Mouse (Mus musculus) adrenal gland, adult 18-20 months (tissue): ENCODE measurements at regions not wholly inside any gene's neighbourhood (a gene's known extent, or its start where the extent isn't known, plus 50 kb on each side); places are given as distances from the start of the nearest gene placed in this dataset.

Experiments used
- DNase-seq, 2 experiments: peaks; one replicate each; pipeline ENCODE4 v3.0.0; 2021 to 2022; ENCODE audit warnings: low spot score in 2 of 2

DNA sequence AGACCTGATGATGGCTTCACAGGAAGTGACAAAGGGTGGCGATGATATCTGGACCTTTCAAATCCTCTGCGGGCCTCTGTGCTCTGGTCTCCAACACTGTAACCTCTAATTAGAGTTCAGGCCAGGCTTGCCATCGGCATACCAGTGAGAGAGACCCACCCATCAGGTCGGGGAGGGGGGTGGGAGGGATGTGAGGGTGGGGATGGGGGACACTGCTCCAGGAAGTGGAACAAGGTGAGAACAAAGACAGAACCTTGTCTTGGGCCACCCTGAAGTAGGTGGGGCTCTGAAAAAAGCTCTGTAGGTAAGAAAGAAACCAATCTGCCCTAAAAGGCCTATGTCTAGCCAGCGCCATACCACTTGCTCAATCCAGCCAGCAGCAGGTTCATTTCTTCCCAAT is 243.0 kb upstream of the Tle3 start:
- no peak for DNase-seq

GRCm38 (mm10) chr9:61130877-61131276 is 241.3 kb upstream of the Tle3 start:
- no peak for DNase-seq

- no peak for DNase-seq
Measured at GRCm38 (mm10) chr9:61135263-61135882, 236.8 kb upstream of the Tle3 start.

DNA sequence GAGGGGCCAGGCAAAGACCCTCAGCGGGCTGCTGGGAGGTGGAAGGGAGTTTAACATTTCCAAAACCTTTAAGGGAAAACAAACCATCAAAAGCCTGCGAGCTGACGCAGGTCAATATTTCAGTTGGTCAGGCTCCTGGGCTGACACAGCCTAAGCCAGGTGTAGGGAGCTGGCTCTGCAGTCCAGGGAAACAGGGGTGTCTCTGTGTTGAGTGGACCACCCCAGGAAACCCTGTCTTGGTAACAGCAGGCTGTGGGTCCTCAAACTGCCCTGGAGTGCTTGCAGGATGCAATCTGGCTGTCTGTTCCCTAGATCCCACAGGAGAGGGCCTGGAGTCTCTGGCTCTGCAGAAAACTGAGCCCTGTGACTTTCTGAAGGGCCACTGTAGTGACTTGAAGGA is 236.2 kb upstream of the Tle3 start:
- no peak for DNase-seq

DNA sequence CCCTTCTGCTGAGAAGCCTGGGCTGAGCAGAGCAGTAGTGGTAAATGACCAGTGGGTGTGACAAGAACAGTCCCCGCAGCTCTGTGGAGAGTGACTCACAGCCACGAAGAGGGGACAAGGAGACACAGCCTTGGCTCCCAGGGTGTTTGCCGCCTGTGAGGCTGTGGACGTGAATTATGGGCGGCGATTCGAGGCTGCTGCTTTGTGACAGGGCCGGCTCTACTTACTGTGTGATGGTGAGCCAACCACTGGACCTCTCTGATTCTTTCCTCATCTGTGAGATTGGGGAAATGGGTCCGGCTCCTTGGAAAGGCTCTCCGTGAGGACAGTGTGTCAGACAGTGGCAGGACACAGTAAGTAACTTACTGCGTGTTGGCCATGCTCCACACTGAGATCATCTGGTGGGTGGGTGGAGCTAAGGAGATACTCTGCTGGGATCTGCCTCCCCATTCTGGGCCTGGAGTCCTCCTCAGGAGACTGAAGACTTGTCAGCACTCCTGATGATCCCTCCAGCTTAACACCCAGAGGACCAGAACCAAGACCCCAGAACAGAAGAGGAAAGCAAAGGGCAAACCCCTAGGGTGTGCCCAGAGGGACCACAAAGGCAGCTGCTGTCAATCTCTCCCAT is 233.3 kb upstream of the Tle3 start:
- peak; percentile 28 to 31 for DNase-seq

DNA sequence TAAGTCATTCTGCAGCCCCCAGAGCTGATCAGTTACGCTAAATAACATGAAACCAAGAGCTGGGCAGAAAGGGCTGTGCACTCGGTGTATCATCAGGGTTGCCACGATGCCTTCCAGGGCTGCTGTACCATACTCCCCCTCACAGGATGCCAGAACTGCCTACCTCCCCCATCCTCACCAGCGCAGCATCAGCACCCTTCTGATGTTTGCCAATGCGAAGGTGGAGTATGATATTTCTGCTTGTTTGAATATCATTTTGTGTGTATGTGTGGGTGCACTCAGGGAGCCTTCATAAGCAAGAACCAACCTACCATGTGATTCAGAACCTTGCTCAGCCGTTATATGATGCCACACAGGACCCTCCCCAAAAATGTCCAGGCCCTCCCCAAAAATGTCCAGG is 229.1 kb upstream of the Tle3 start:
- DNase-seq: no peak

- no peak for DNase-seq
Measured at GRCm38 (mm10) chr9:61144685-61145318, 227.4 kb upstream of the Tle3 start.

DNA sequence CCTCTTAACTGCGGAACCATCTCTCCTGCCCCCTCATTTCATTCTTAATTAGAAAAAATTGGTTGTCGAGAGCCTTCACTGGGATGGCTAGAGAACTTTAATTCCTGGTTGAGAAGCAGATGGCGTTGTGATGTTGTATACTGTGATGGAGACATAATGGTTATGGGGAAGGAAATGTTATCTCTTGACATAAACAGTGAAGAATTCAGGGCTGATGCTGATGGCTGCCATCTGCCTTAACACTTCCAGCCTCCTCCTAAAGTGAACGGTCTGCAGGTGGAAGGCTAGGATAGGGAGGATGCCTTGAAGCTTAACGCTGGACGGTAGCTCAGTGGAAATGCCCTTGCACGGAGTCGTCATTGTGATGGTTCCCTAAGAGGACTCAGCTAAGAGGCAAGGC is 226.4 kb upstream of the Tle3 start:
- DNase-seq: no peak

GRCm38 (mm10) chr9:61151201-61151600 is 221.0 kb upstream of the Tle3 start:
- DNase-seq: no peak

DNA sequence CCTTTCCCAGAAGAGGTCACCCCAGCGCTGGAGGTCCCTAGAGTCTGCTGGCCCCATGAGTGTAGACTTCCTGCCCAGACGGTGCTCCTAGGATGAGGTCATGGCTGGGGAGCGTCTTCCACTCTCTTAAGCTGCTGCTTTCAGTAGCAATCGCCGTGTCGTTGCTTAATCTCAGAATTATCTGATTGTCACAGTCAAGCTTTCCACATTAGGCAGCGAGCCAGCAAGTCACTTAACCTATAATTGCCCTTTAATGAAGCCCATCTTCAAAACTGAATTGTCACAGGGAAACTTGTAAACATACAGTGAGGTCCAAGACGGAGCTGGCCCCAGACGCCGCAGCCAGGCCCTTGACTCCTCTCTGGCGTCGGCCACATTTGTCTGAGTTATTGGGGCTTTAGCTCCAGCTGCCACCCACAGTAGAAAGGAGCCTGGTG is 220.2 kb upstream of the Tle3 start:
- DNase-seq: no peak

GRCm38 (mm10) chr9:61154721-61155120 is 217.4 kb upstream of the Tle3 start:
- no peak for DNase-seq

GRCm38 (mm10) chr9:61155851-61156250 is 216.3 kb upstream of the Tle3 start:
- DNase-seq: no peak

- no peak for DNase-seq
Measured at GRCm38 (mm10) chr9:61158192-61158770, 213.9 kb upstream of the Tle3 start.

DNA sequence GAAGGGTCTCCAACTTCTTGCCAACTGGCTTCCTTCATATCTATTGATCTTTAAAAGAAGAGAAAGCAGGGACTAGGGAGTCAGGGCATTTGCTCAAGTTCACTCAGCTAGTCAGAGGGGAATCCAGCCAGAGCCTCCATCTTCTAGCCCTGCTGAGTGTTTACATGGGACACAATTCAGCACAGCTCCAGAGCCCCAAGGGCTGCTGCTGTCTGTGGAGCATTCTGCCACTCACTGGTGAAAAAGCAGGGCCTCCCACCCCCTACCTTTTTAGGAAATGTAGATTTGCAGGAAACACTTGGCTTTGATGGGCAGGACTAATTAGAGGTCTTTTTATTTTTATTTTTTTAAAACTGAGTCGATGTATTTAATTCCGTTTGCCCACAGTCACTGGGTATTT is 213.0 kb upstream of the Tle3 start:
- no peak for DNase-seq

DNA sequence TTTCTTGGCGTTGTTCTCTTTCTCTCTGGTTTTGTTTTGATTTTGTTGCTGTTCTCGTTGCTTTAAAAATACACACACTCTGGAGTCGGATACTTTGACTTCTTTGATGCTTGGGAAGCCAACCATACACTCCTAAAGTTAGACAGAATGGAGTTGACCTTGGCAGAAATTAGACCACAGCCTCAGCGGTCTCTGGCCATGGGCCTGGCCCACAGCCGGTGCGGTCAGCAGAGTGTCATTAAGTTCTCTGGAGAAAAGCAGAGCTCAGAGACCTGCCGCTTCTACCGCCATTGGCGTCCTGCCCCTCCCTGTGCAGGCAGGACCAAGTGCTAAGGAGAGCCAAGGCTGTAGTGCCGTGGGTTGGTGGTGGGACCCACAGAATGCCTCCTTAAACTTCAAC is 212.6 kb upstream of the Tle3 start:
- DNase-seq: no peak

DNA sequence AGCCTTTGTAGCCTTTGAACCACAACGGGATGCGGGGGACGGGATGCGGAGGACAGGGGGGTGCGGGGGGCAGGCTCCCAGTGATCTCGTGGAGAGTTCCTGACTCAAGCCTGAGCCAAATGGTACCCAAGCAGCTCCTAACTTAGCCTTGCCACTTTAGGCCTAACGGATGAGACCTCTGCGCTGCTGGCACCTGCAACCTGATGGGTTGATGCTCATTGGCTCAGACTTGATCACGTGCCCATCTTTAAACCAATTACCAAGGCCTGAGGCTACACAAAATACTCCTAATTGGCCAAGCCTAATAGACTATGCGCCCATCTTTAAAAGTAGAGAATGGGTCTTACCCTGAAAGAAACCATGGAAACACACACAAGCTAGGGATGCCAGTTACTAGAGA is 209.3 kb upstream of the Tle3 start:
- DNase-seq: no peak

GRCm38 (mm10) chr9:61163671-61164288 is 208.4 kb upstream of the Tle3 start:
- DNase-seq: no peak

GRCm38 (mm10) chr9:61164501-61165251 is 207.5 kb upstream of the Tle3 start:
- DNase-seq: peak; percentile 42 to 49

- DNase-seq: no peak
Measured at GRCm38 (mm10) chr9:61166115-61166514, 206.1 kb upstream of the Tle3 start.

DNA sequence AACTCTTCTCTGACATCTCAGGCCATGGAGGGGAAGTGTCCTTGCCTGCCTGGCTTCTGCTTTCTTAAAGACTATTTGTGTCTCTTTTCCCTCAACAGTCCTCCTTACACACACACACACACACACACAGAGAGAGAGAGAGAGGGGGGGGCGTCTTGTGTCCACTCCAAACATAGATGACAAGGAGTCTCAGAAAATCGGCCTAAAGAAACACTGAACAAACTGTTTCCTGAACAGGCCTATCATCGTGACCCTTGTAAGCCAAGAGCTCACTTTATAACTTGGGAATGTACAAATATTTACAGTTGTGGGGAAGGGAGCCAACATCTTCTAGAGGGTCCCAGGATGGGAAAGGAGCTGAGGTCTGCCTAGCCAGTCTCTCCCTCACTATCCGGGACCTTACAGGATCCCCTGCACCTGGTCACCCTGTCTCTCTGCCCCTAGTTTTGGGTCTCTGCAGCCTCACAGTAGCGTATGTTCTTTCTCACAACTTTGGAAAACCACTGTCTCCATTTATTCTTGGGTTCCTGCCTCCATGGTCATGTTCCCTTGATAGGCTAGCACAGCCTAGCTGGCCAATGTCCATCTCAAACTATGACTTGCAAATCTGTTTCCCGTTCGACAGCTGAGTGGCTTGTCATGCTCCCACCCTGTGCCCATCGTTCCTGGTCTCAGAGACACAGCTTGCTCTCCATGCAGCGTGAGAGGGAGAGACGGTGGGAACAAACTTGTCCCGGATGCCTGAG is 204.9 kb upstream of the Tle3 start:
- DNase-seq: no peak
